Mouse (Mus musculus): Measurements from ENCODE around the gene Irf8.

DNA sequence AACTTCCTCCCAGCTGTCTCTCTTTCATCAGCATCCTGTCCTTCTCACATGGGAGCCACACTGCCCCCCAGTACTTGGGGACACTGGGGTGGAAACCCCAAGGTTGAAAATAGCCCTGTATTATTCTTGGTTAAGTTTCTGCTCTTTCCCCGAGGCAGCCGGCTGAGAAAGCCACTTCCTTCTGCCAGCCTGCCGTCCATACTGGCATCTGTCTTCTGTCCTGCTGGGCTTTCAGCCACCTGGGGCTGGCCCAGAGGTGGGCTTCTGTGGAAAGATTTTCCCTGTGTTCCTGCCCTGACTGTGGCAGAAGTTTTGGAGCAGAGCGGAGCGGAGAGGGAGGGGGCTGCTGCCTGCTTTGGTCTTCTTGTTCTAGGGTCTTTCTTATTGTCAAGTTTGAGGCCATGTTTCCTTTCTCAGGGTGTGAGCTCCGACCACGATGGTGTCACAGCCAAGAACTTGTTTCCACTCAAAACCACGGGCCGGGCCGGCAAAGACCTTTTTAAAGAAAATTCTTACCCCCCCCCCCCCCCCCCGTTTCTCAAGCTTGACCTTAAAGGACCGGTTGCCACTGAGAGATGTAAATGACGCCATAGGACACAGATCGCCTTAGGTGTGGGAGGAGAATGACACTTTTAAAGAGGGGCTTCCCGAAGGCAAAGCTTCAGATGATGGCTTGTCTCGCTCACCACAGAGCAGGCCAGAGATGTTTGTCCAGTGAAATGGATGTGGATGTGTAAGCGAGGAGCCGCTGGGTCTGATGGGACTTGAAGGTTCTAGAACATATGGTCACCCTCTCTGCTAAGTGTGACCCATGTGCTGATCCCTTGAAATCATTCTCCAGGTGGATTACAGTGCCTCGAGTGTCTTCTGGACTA, 24.4 kb downstream of the Irf8 start:
- TF ChIP-seq CTCF (IDR thresholded peaks at IDR 0.05; ENCODE audit: low read depth) = no peak
- TF ChIP-seq EP300 (IDR thresholded peaks at IDR 0.05; ENCODE audit: low read depth) = no peak
